Mouse (Mus musculus): ENCODE measurements at regions not wholly inside any gene's neighbourhood (a gene's known extent, or its start where the extent isn't known, plus 50 kb on each side); places are given as distances from the start of the nearest gene placed in this dataset.

GRCm38 (mm10) chr8:90692516-90692915, 124.7 kb downstream of the Gm19935 start:
- no peak overlapping the region for H3K27ac ChIP-seq (ENCODE audit: insufficient read depth, low read depth)

GRCm38 (mm10) chr8:90685076-90685475, 132.1 kb downstream of the Gm19935 start:
- no peak overlapping the region for H3K4me2 ChIP-seq (ENCODE audit: insufficient read depth, low read depth, poor library complexity, severe bottlenecking)
- no peak overlapping the region for H3K27ac ChIP-seq (ENCODE audit: insufficient read depth, low read depth)
- no peak overlapping the region for H3K4me3 ChIP-seq (replicated peaks in 1 of 3; ENCODE audit: low read depth in 2 of 3, low read length in 2 of 3, poor library complexity in 1 of 3)
- in situ Hi-C loops (cut with MboI; ENCODE audit: low pct_ligation_motif_present, low pct_unique_long_range_greater_than_20kb, low sequenced_read_pairs) (no loop called here), dilution Hi-C loops (cut with MboI; ENCODE audit: extremely low pct_ligation_motif_present, extremely low pct_unique_long_range_greater_than_20kb, low sequenced_read_pairs) (no loop called here)
- no peak for DNase-seq (ENCODE audit: extremely low read depth)
- TF ChIP-seq ELF1 (IDR thresholded peaks at IDR 0.05; ENCODE audit: low read depth, low read length) (no peak), KAT2A (IDR thresholded peaks at IDR 0.05; ENCODE audit: insufficient replicate concordance, low read length) (no peak), USF2 (conservative IDR thresholded peaks at IDR 0.05; ENCODE audit: low read depth, low read length) (no peak), UBTF (IDR thresholded peaks at IDR 0.05; ENCODE audit: low read depth, low read length) (no peak), POLR2AphosphoS2 (IDR thresholded peaks at IDR 0.05; ENCODE audit: low read depth, low read length) (no peak), CTCF (conservative IDR thresholded peaks at IDR 0.05 in 1 of 2, IDR thresholded peaks at IDR 0.05 in 1 of 2; ENCODE audit: low read depth in 2 of 2, low read length in 2 of 2) (no peak), CHD2 (IDR thresholded peaks at IDR 0.05; ENCODE audit: low read length) (no peak), MAFK (IDR thresholded peaks at IDR 0.05; ENCODE audit: insufficient replicate concordance, low read length) (no peak)
- H3K4me1 ChIP-seq (ENCODE audit: control insufficient read depth in 1 of 2, insufficient read depth in 2 of 2): no peaks in the 10 kb centered on the region
- H3K36me3 ChIP-seq (replicated peaks in 1 of 2; ENCODE audit: control insufficient read depth in 1 of 2, insufficient read depth in 1 of 2, low read length in 1 of 2): no peaks in the 10 kb centered on the region
- H3K27me3 ChIP-seq (replicated peaks): peaks cover 2% of the 10 kb centered on the region
- no peaks in the 10 kb centered on the region for H3K79me2 ChIP-seq (replicated peaks; ENCODE audit: control insufficient read depth, extremely low read depth, insufficient read depth, poor library complexity, severe bottlenecking)
- H3K9me3 ChIP-seq (replicated peaks; ENCODE audit: low read length): peaks cover 3% of the 10 kb centered on the region
- H3K9ac ChIP-seq (ENCODE audit: insufficient read depth, low read depth): no peak overlapping the region

More at GRCm38 (mm10) chr8:90692516-90692915, 124.7 kb downstream of the Gm19935 start:
- H3K36me3 ChIP-seq (replicated peaks in 1 of 2; ENCODE audit: control insufficient read depth in 1 of 2, insufficient read depth in 1 of 2, low read length in 1 of 2): no peaks in the 10 kb centered on the region
- H3K9ac ChIP-seq (ENCODE audit: insufficient read depth, low read depth): no peak overlapping the region
- H3K4me2 ChIP-seq (ENCODE audit: insufficient read depth, low read depth, poor library complexity, severe bottlenecking): no peak overlapping the region
- no peaks in the 10 kb centered on the region for H3K9me3 ChIP-seq (replicated peaks; ENCODE audit: low read length)
- H3K79me2 ChIP-seq (replicated peaks; ENCODE audit: control insufficient read depth, extremely low read depth, insufficient read depth, poor library complexity, severe bottlenecking): no peaks in the 10 kb centered on the region
- no peaks in the 10 kb centered on the region for H3K4me1 ChIP-seq (ENCODE audit: control insufficient read depth in 1 of 2, insufficient read depth in 2 of 2)
- no peak for TF ChIP-seq RAD21 (IDR thresholded peaks at IDR 0.05; ENCODE audit: low read depth, low read length)
- TF ChIP-seq MAZ (IDR thresholded peaks at IDR 0.05; ENCODE audit: low read depth, low read length): no peak
- TF ChIP-seq NRF1 (IDR thresholded peaks at IDR 0.05; ENCODE audit: low read depth, low read length): no peak
- no peak for TF ChIP-seq POLR2AphosphoS2 (IDR thresholded peaks at IDR 0.05; ENCODE audit: low read depth, low read length)
- TF ChIP-seq SMC3 (IDR thresholded peaks at IDR 0.05; ENCODE audit: low read depth, low read length): no peak
- no peak for TF ChIP-seq USF2 (conservative IDR thresholded peaks at IDR 0.05; ENCODE audit: low read depth, low read length)
- no peak overlapping the region for H3K4me3 ChIP-seq (replicated peaks in 1 of 3; ENCODE audit: low read depth in 2 of 3, low read length in 2 of 3, poor library complexity in 1 of 3)
- H3K27me3 ChIP-seq (replicated peaks): no peaks in the 10 kb centered on the region
- in situ Hi-C loops (cut with MboI; ENCODE audit: low pct_ligation_motif_present, low pct_unique_long_range_greater_than_20kb, low sequenced_read_pairs) (no loop called here), dilution Hi-C loops (cut with MboI; ENCODE audit: extremely low pct_ligation_motif_present, extremely low pct_unique_long_range_greater_than_20kb, low sequenced_read_pairs) (no loop called here)
- DNase-seq (ENCODE audit: extremely low read depth): no peak

- Histone ChIP-seq H3K9ac (ENCODE audit: insufficient read depth, low read depth) (no peak overlapping the region), H3K79me2 (replicated peaks; ENCODE audit: control insufficient read depth, extremely low read depth, insufficient read depth, poor library complexity, severe bottlenecking) (no peaks in the 10 kb centered on the region), H3K4me1 (ENCODE audit: control insufficient read depth in 1 of 2, insufficient read depth in 2 of 2) (no peaks in the 10 kb centered on the region), H3K4me2 (ENCODE audit: insufficient read depth, low read depth, poor library complexity, severe bottlenecking) (no peak overlapping the region), H3K36me3 (replicated peaks in 1 of 2; ENCODE audit: control insufficient read depth in 1 of 2, insufficient read depth in 1 of 2, low read length in 1 of 2) (no peaks in the 10 kb centered on the region), H3K9me3 (replicated peaks; ENCODE audit: low read length) (no peaks in the 10 kb centered on the region), H3K27me3 (replicated peaks) (peaks cover 2% of the 10 kb centered on the region), H3K4me3 (replicated peaks in 1 of 3; ENCODE audit: low read depth in 2 of 3, low read length in 2 of 3, poor library complexity in 1 of 3) (no peak overlapping the region), H3K27ac (ENCODE audit: insufficient read depth, low read depth) (no peak overlapping the region)
- in situ Hi-C loops (cut with MboI; ENCODE audit: low pct_ligation_motif_present, low pct_unique_long_range_greater_than_20kb, low sequenced_read_pairs): no loop called here
- TF ChIP-seq RAD21 (IDR thresholded peaks at IDR 0.05; ENCODE audit: low read depth, low read length): no peak
- no peak for TF ChIP-seq MAZ (IDR thresholded peaks at IDR 0.05; ENCODE audit: low read depth, low read length)
- no peak for TF ChIP-seq KAT2A (IDR thresholded peaks at IDR 0.05; ENCODE audit: insufficient replicate concordance, low read length)
- TF ChIP-seq MYC (IDR thresholded peaks at IDR 0.05; ENCODE audit: low read depth, low read length): no peak
- no peak for TF ChIP-seq SIN3A (IDR thresholded peaks at IDR 0.05; ENCODE audit: low read length)
- TF ChIP-seq CTCF (conservative IDR thresholded peaks at IDR 0.05 in 1 of 2, IDR thresholded peaks at IDR 0.05 in 1 of 2; ENCODE audit: low read depth in 2 of 2, low read length in 2 of 2): no peak
- TF ChIP-seq POLR2A (IDR thresholded peaks at IDR 0.05; ENCODE audit: low read depth, low read length): no peak
- TF ChIP-seq ZC3H11A (IDR thresholded peaks at IDR 0.05; ENCODE audit: low read depth, low read length): no peak
- DNase-seq (ENCODE audit: extremely low read depth): no peak
- dilution Hi-C loops (cut with MboI; ENCODE audit: extremely low pct_ligation_motif_present, extremely low pct_unique_long_range_greater_than_20kb, low sequenced_read_pairs): no loop called here
Measured at GRCm38 (mm10) chr8:90670471-90671057, 146.6 kb downstream of the Gm19935 start.

Data from CH12.LX (cell line).